Mouse (Mus musculus) lung, postnatal 36 days (tissue): ENCODE data around the gene Kif1bp.

Source experiments
- DNase-seq: peaks from one replicate; pipeline ENCODE4 v3.0.0; 2022; ENCODE audit warnings: mixed read lengths

The Kif1bp gene

GRCm38 (mm10) chr10:62555705-62556557 is 22.3 kb downstream of the Kif1bp start:
- DNase-seq: no peak

- peak; percentile 26 for DNase-seq
Measured at GRCm38 (mm10) chr10:62553611-62554091, 24.6 kb downstream of the Kif1bp start.

- DNase-seq: no peak
Measured at GRCm38 (mm10) chr10:62550787-62551300, 27.4 kb downstream of the Kif1bp start.

- peak; percentile 88 for DNase-seq
Measured at GRCm38 (mm10) chr10:62549523-62550166, 28.6 kb downstream of the Kif1bp start.

- no peak for DNase-seq
Measured at GRCm38 (mm10) chr10:62546441-62546840, 31.8 kb downstream of the Kif1bp start.

DNA sequence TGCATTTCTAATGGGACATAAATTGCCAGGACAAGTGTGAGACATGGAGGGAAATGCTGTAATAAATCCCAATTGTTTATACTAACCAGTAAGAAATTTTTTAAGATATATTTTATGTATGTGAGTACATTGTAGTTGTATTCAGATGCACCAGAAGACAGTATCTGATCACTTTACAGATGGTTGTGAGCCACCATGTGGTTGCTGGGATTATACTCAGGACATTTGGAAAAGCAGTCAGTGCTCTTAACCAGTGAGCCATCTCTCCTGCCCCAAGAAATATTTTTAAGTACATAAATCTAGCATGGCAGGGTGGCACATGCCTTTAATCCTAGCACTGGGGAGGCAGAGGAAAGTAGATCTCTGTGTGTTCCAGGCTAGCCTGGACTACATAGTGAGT is 32.5 kb downstream of the Kif1bp start:
- DNase-seq: no peak

DNA sequence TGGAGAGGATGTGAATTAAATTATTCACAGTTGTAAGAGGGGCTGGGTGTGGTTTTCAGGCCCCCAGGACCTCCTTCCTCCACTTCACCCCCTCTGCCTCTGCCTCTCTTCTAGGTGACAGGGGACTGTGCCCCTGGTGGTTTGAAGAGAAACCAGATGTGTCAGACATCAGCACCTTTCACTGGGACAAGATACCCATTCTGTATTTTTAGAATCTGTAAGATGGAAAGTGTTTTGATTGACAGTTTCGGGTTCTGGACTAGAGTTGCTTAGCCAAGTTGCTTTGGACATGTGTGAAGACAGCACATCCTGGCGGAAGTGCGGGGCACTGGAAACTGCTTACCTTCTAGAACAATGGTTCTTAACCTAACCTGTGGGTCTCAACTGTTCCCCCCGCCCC is 33.9 kb downstream of the Kif1bp start:
- peak; percentile 20 for DNase-seq

DNA sequence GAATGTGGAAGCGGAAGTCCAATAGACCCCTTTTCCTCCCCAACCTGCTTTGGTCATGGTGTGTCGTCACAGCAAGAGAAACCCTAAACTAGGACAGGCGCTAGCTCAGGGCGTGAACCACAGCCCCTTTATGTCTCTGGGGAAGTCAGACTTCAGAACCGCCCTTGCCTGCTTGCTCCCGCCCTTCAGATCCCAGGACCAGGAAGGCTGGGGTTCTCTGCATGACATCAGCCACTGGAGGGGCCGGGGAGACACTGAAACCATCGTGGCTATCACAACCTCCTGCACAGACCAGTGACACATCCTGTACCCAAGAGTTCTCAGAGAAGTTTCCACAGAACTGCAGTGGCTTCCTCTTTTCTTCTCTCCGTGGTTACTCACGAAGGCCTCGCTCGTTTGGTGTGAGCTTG is 34.9 kb downstream of the Kif1bp start:
- DNase-seq: peak; percentile 82

GRCm38 (mm10) chr10:62542928-62543327 is 35.3 kb downstream of the Kif1bp start:
- no peak for DNase-seq

DNA sequence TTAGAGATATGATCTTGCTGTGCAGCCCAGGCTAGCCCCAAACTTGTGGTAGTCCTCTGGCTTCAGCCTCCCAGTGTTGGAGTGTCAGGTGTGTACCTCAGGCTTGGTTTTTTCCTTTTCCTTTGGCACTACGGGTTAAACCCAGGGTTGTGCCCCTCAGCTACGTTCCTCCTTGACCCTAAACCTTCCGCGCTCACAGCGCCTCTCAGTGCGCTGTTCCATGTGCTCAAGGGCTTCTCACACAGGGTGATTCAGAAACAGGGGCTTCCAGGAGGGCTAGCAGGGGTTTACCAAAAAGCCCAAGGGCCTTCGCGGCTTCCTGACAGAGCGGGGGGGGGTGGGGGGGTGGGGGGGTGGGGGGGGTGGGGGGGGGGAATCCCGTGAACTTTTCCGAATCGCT is 35.8 kb downstream of the Kif1bp start:
- DNase-seq: no peak

GRCm38 (mm10) chr10:62541499-62541898 is 36.8 kb downstream of the Kif1bp start:
- DNase-seq: peak; percentile 61

- no peak for DNase-seq
Measured at GRCm38 (mm10) chr10:62540800-62541199, 37.5 kb downstream of the Kif1bp start.

DNA sequence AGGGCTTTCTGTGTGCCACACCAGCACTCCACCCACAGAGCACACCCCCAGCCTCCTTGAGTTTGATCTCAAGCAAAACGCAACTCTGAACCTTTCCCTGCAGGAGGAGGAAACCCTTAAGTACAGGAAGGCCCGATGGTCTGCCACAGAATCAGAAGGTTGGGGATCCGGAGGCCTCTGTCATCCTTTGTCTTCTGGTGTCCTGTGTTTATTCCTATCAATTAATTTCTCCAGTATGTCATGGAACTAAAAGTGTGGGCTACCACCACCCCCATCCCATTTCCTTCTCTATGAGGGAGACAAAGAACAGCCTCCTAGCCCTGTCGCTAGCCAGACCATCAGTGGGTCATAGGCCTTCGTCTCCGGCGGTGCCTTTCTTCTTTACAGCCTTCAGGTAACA is 43.7 kb downstream of the Kif1bp start:
- peak; percentile 60 for DNase-seq

DNA sequence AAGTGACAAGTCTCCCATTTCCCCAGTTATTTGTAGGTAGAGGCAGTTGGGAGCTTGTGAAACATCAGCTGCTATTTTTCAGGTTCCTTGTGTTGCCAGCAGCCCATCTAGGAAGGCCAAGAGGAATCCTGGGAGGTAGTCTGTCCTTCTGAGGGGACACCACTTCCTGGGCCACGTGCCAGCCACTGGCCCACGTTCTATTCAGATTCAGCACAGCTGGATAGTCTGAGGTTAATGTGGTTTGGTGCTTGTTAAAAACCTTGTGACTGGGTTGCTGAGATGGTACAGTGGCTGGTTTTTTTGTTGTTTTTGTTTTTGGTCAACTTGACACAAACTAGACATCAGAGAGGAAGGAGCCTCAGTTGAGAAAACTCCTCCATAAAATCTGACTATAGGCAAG is 45.4 kb downstream of the Kif1bp start:
- no peak for DNase-seq

DNA sequence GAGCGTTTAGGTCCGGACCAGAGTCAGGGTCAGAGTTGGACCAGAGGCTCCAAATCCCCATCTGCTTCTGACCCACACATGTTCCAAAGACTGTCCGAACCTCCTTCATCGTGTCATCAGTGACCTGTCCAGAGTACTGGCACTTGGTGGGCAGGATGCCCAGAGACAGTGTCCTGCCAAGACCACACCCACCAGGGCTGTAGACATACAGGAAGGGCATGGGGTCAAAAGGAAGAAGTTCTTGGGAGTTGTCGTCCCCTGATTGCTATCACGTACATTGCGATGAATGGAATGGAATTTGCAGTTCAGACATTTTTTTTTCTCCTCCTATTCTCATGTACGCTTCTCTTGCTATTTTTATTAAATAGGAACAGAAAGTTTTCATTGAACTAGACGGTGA is 48.1 kb downstream of the Kif1bp start:
- DNase-seq: peak; percentile 94

DNA sequence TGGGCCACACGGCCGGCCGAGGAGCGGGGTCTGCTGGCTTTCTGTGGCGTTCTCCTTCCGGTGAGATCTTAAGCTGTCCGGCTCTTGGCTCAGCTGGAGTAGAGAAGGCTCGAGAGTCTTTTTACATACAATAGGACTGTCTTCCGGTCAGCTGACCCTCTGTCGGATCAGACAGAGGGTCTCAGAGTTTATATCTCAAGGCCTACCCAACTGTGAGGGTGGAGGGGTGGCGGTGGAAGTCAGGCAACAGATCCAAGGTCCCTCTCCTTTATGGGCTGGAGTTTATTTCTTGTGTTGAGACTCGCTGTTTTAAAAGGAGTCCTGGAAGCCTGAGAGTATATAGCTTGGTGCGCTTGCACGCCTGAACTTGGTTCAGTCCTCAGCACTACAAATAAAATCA is 50.9 kb downstream of the Kif1bp start, which contains the start of gene Srgn:
Srgn (minus strand) TSS at position 101 of the 400 bp plus-strand sequence.
- DNase-seq: no peak

DNA sequence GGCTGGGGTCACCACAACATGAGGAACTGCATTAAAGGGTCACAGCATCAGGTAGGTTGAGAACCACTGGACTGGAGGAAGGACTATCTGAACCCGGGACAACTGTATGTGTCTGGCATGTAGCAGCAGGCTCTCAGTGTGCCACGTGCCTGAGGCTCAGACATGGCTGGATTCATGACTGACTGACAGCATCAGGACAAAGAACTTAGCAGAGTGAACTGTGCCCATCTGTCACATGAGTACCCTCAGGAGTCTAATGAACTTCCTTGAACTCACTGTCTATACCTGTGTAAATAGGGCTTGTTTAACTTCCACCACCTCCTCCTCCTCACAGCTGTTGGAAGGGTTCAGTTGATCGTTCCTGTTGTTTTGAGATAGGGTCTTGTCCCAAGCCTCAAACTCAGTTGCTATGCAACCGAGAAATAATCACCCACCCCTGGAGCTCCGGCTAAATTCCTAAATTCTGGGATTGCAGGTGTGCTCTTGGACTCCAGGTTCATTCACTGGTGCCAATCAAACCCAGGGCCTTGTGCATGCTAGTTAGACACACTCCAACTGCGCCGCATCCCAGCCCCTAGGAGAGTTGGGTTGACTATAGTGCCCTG is 55.8 kb downstream of the Kif1bp start:
- DNase-seq: no peak

DNA sequence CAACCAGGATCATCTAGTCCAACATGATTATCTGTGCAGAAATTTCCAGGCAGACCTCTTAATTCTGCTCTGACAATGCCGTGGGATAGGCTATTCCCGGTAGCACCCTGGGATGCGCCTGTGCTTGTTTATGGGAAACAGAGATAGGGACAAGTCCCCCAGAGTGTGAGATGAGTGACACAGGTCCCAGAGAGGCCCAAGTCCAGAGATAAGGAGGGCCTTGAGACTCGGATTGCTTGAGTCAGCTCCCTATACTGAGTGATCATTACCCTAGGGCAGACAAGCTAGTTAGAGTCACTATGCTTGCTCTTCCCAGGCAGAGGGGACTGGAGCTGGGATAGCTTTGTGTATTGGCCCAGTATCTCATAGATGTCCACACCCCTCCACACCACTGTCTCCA is 56.5 kb downstream of the Kif1bp start:
- no peak for DNase-seq

DNA sequence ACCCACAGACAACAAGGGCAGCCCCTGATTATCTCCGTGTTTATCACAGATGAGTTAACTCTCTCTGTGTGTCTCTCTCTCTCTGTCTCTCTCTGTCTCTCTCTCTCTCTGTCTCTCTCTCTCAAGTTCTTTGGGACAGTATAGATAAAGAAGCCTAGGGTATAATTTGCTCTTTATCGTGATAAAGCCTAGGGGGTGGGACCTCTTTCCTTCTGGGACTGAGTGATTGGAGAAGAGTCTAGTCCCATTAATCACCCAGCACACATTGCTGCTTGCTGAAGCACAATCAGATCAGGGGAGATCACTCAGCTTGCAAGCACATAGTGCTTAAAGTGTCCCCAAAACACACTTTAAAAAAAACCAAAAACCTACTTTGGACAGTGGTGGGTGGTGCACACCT is 57.3 kb downstream of the Kif1bp start:
- no peak for DNase-seq

- DNase-seq: peak; percentile 24
Measured at GRCm38 (mm10) chr10:62517511-62517910, 60.7 kb downstream of the Kif1bp start.

DNA sequence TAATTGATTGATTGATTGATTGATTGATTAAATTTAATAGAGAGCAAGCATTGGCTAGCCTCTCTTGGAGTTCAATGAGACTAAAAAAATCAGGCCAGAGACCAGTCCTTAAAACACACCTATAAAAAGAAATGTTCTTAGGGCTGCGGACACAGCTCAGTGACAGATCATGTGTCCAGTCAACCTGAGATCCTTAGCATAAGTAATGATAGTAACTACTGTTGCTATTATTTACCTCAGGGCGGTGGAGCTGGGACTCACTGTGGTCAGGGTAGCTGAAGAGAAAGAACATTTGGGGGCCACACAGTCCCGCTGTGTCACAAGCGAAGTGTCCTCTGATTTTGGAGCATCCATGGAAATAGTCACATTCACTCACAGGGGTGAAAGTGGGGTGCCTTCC is 65.4 kb downstream of the Kif1bp start:
- no peak for DNase-seq

GRCm38 (mm10) chr10:62511528-62511927 is 66.7 kb downstream of the Kif1bp start:
- no peak for DNase-seq

DNA sequence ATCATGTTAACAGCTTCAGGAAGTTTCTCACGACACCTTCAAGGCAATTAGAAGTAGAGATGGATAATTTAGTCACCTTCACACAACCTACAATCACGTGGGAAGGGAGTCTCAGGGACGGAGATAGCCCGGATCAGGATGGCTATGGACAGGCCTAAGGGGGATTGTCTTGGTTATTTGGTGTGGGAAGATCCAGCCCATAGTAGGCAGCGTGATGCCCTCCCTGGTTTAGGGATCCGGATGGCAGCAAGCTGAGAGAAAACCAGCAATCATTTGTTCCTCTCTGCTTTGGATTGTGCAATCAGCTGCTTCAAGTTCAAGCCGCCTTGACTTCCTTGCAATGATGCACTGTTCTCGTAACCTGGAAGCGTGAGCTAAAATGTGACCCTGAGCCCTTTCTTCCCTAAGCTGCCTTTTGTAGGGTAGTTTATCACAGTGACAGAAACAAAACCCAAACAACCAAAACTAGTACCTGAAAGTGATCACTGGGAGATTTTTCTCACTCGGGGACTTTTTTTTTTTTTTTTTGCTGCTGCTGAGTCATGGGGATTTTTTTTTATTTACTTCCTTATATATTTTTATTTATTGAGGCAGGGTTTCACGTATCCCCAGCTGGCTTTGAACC is 69.1 kb downstream of the Kif1bp start:
- DNase-seq: peak; percentile 66
